Mouse (Mus musculus) liver, embryonic 11.5 days (tissue): Measurements from ENCODE around the gene Esf1. TPM values are rescaled to one million over a fixed set of nuclear protein-coding genes. Genes with fewer than 3 reads are reported as not detected.
"Not testable (repeated sequence)": the region's sequence is repeated elsewhere in the genome, so short reads cannot be mapped to it uniquely, and the experiment has no call there.

Experiments
- ATAC-seq: fragments of 200-750 bp; cut with Nextera tagmentation; replicated peaks from 2 replicates; pipeline ENCODE4 v1.8.0; 2017; ENCODE audit warnings: moderate number of reproducible peaks, mild to moderate bottlenecking, moderate TSS enrichment, moderate library complexity; ENCODE audit not compliant: low FRiP score
- DNase-seq: peaks from one replicate; pipeline ENCODE4 v3.0.0-alpha.2; 2017; ENCODE audit warnings: low spot score
- H3K27ac ChIP-seq: fragments of 300-500 bp; sonication (generic); 2 replicates; pipeline ENCODE4 v1.5.1; 2014; ENCODE audit warnings: mild to moderate bottlenecking, low read depth, low read length, control low read depth
- H3K27me3 ChIP-seq: fragments of 300-500 bp; sonication (generic); replicated peaks from 2 replicates; pipeline ENCODE4 v1.6.1; 2014; ENCODE audit warnings: low read length, mixed read lengths; ENCODE audit not compliant: control insufficient read depth, insufficient read depth
- H3K36me3 ChIP-seq: fragments of 300-500 bp; sonication (generic); 2 replicates; pipeline ENCODE4 v1.6.1; 2014; ENCODE audit warnings: mild to moderate bottlenecking, low read length, moderate library complexity, mixed read lengths; ENCODE audit not compliant: control insufficient read depth, insufficient read depth
- H3K4me1 ChIP-seq: fragments of 300-500 bp; sonication (generic); replicated peaks from 2 replicates; pipeline ENCODE4 v1.6.1; 2014; ENCODE audit warnings: low read length, mixed read lengths; ENCODE audit not compliant: control insufficient read depth, insufficient read depth
- H3K4me2 ChIP-seq: fragments of 300-500 bp; sonication (generic); 2 replicates; pipeline ENCODE4 v1.6.1; 2014; ENCODE audit warnings: mild to moderate bottlenecking, control low read depth, moderate library complexity
- H3K4me3 ChIP-seq: fragments of 300-500 bp; sonication (generic); 2 replicates; pipeline ENCODE4 v1.5.1; 2014; ENCODE audit warnings: low read depth, low read length, control low read depth
- H3K9ac ChIP-seq: fragments of 300-500 bp; sonication (generic); 2 replicates; pipeline ENCODE4 v1.6.1; 2014; ENCODE audit warnings: low read depth, low read length, control low read depth
- H3K9me3 ChIP-seq: fragments of 300-500 bp; sonication (generic); 2 replicates; pipeline ENCODE4 v1.6.1; 2016; ENCODE audit warnings: low read length, inconsistent platforms, mixed read lengths; ENCODE audit not compliant: control insufficient read depth
- WGBS: fragments of 180-500 bp; shearing (Covaris S2); extraction: QIAGEN DNeasy Blood & Tissue Kit; methylation state at CpG from one replicate; pipeline ENCODE4 v1.1.7; 2014; 5-methylcytosine and 5-hydroxymethylcytosine counted together
- polyA plus RNA-seq: library from polyadenylated mRNA; unstranded; fragments of >200 nt; fragmentation: Nextera tagmentation; extraction: Ambion mirVana; gene quantifications from 2 replicates; pipeline ENCODE4 v1.2.1, GENCODE M21; 2014

The Esf1 gene
- polyA plus RNA-seq, 1 experiment from 2014 or later = 32.8 TPM

DNA sequence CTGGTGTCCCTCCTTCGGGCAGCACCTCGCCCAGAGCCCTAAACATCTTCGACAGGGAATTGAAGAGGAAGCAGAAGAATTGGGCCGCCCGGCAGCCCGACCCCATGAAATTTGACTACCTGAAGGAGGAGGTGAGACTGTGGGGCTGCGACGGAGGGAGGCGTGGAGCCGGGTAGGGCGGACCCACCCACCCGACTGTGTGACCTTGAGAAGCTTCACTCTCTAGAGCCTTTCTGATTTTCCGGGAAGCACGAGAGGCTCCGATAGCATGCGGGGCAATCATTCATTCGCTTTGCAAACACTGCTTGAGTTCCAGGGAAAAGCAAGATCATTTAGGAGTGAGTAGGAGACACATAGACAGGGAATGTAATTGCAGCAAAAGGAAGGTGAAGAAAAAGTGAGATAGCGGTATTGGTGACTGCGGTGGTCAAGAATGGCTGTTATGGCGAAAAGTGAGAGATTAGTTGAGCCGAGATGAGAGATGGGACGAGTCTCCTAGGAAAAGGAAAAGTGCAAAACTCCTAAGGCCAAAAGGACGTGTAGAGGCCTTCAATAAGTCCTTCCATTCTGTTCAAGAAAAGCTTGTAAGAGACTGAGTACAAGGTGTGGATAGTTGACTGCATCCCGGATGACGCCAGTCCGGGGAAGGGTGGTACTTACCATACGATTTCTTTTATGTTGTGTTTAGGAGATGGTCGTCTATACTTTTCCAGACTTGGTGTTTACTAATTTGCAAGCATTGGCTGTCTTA is 614 bp upstream of the Esf1 start:
- peak overlapping the region; percentile 92 for H3K9ac ChIP-seq
- peak overlapping the region; percentile 96 for H3K4me3 ChIP-seq
- no peak for DNase-seq
- peak overlapping the region; percentile 82 for H3K27ac ChIP-seq
- H3K27me3 ChIP-seq = no peaks in the 10 kb centered on the region
- H3K9me3 ChIP-seq = no peaks in the 10 kb centered on the region
- H3K36me3 ChIP-seq = peaks cover 4% of the 10 kb centered on the region
- peak; percentile 82 for ATAC-seq
- WGBS = 5% methylated on average over 28 of the region's 28 CpGs
- H3K4me1 ChIP-seq = peaks cover 10% of the 10 kb centered on the region
- H3K4me2 ChIP-seq = peak overlapping the region; percentile 81

GRCm38 (mm10) chr2:140169057-140169456 is 1.3 kb downstream of the Esf1 start:
- H3K4me1 ChIP-seq = peaks cover 14% of the 10 kb centered on the region
- H3K36me3 ChIP-seq = peaks cover 6% of the 10 kb centered on the region
- 59% methylated on average over 1 of the region's 1 CpGs for WGBS
- ATAC-seq = no peak
- H3K4me2 ChIP-seq = peak overlapping the region; percentile 81
- H3K9me3 ChIP-seq = no peaks in the 10 kb centered on the region
- H3K4me3 ChIP-seq = peak overlapping the region; percentile 96
- no peak overlapping the region for H3K9ac ChIP-seq
- no peak overlapping the region for H3K27ac ChIP-seq
- no peaks in the 10 kb centered on the region for H3K27me3 ChIP-seq
- no peak for DNase-seq

GRCm38 (mm10) chr2:140163351-140163854 is 7.0 kb downstream of the Esf1 start:
- H3K27me3 ChIP-seq = no peaks in the 10 kb centered on the region
- no peak overlapping the region for H3K4me3 ChIP-seq
- peak; percentile 99 for ATAC-seq
- H3K36me3 ChIP-seq = peaks cover 8% of the 10 kb centered on the region
- no peaks in the 10 kb centered on the region for H3K9me3 ChIP-seq
- H3K27ac ChIP-seq = peak overlapping the region; percentile 55; the same call in 1 of the 2 replicates
- H3K4me2 ChIP-seq = peak overlapping the region; percentile 31; the same call in 1 of the 2 replicates
- H3K4me1 ChIP-seq = peaks cover 11% of the 10 kb centered on the region
- whole genome bisulfite sequencing = 69% methylated on average over 5 of the region's 5 CpGs
- no peak overlapping the region for H3K9ac ChIP-seq
- DNase-seq = no peak

DNA sequence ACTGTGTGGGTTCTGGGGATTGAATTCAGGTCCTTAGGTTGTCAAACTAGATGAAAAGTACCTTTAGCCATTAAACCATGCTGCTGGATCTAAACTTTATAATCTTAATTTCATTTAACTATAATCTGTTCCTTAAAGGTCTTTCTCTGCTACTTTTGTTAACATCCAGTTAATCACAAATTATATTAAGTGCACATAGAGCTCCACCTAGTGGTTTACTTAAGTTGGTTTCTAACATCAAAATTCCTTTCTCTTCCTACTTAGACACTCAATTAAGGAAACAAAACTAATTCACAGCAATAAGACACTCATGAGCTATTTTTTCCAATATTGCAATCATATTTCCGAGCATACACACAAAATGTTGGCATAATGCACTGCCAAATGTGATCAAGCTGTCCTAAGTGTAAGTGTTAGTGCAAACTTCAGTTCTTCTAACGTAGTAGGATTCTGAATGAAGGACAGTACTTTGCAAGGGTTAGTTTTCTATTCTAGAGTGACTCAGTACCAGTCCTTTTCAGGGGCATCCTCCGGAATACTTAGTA is 11.1 kb downstream of the Esf1 start:
- no peak overlapping the region for H3K27ac ChIP-seq
- H3K9ac ChIP-seq = no peak overlapping the region
- no peak overlapping the region for H3K4me2 ChIP-seq
- no peaks in the 10 kb centered on the region for H3K9me3 ChIP-seq
- peaks cover 9% of the 10 kb centered on the region for H3K4me1 ChIP-seq
- H3K4me3 ChIP-seq = no peak overlapping the region
- no peaks in the 10 kb centered on the region for H3K27me3 ChIP-seq
- WGBS = 84% methylated on average over 3 of the region's 3 CpGs
- H3K36me3 ChIP-seq = peaks cover 13% of the 10 kb centered on the region
- ATAC-seq (no peak), DNase-seq (no peak)

GRCm38 (mm10) chr2:140151743-140152142 is 18.6 kb downstream of the Esf1 start, which contains the start of gene Gm17374:
Gene Gm17374, plus strand, starts transcription at chr2:140152043.
- H3K4me2 ChIP-seq, H3K4me1 ChIP-seq, H3K27ac ChIP-seq, H3K9ac ChIP-seq, ATAC-seq, DNase-seq, H3K27me3 ChIP-seq, H3K4me3 ChIP-seq, H3K9me3 ChIP-seq: not testable (repeated sequence)
- H3K36me3 ChIP-seq = peaks cover 16% of the 10 kb centered on the region
- 78% methylated on average over 4 of the region's 4 CpGs for WGBS

DNA sequence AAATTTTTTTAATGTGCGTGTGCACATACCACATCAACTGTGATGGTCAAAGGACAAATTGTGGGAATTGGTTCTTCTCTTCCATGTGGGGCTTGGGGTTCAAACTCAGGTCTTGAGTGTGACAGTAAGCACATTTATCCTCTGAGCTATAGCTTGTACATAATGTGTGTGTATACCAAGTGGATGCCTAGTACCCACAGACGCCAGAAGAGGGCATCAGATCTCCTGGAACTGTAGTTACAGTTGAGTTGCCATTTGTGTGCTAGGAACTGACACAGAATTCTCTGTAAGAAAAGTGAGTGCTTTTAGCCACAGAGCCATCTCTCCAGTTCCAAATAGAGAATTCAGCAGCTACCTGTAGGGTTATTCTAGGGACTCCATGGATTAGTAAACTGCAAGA is 44.8 kb downstream of the Esf1 start:
- no peaks in the 10 kb centered on the region for H3K9me3 ChIP-seq
- H3K9ac ChIP-seq = no peak overlapping the region
- H3K4me3 ChIP-seq = no peak overlapping the region
- no peaks in the 10 kb centered on the region for H3K27me3 ChIP-seq
- WGBS = 88% methylated on average over 2 of the region's 2 CpGs
- ATAC-seq (no peak), DNase-seq (no peak)
- no peak overlapping the region for H3K27ac ChIP-seq
- no peak overlapping the region for H3K4me2 ChIP-seq
- peaks cover 31% of the 10 kb centered on the region for H3K36me3 ChIP-seq
- H3K4me1 ChIP-seq = no peaks in the 10 kb centered on the region

- Histone ChIP-seq H3K9ac (no peak overlapping the region), H3K36me3 (no peaks in the 10 kb centered on the region), H3K27me3 (no peaks in the 10 kb centered on the region), H3K27ac (no peak overlapping the region), H3K9me3 (no peaks in the 10 kb centered on the region), H3K4me3 (no peak overlapping the region), H3K4me2 (no peak overlapping the region), H3K4me1 (no peaks in the 10 kb centered on the region)
- ATAC-seq = no peak
- DNase-seq = no peak
- 82% methylated on average over 8 of the region's 8 CpGs for WGBS
These were observed 56.5 kb downstream of the Esf1 start for GRCm38 (mm10) chr2:140113851-140114250.

DNA sequence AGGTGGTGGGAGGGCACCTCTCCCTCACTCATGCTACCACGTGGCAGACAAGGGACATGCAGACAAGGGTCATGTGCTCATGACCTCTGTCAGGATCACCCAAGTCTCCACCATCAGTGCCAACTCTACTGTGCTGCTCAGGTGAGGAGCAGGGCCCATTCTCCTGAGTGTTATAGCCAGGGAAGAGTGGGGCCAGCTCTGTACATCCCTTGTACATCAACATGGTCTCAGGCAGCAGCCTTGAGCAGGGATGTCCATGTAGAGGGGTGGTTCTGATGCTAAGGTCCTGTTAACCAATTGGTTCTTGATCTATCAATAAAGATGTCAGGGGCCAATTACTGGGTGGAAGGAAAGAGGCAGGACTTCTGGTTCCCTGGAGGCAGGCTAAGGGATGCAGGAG is 61.4 kb downstream of the Esf1 start:
- no peak overlapping the region for H3K4me2 ChIP-seq

DNA sequence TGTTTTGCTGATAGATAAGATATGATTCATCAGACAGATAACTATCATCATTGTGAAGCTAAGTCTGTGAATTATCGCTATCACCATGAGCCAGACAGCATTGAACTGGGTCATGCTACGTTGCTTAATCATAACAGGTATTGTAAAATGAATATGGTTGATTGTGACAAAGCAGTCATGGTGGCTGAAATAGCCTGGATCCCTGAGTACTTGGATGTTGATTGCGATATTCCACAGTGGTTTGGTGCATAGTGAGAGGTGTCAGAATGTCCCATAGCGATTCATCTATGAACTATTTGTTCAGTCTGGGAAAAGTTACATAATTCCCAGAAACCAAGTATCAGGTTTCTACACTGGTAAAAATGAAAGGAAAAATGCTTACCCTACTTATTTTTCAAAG is 62.7 kb downstream of the Esf1 start:
- Histone ChIP-seq H3K9me3 (no peaks in the 10 kb centered on the region), H3K4me1 (no peaks in the 10 kb centered on the region), H3K4me3 (no peak overlapping the region), H3K27me3 (no peaks in the 10 kb centered on the region), H3K36me3 (no peaks in the 10 kb centered on the region), H3K27ac (no peak overlapping the region), H3K9ac (no peak overlapping the region), H3K4me2 (no peak overlapping the region)
- DNase-seq (no peak), ATAC-seq (no peak)
- 84% methylated on average over 4 of the region's 4 CpGs for WGBS

More for the DNA sequence above, 61.4 kb downstream of the Esf1 start:
- H3K9me3 ChIP-seq = no peaks in the 10 kb centered on the region
- H3K4me3 ChIP-seq = no peak overlapping the region
- 30% methylated on average over 1 of the region's 1 CpGs for WGBS
- DNase-seq (no peak), ATAC-seq (no peak)
- H3K27ac ChIP-seq = no peak overlapping the region
- no peaks in the 10 kb centered on the region for H3K4me1 ChIP-seq
- H3K36me3 ChIP-seq = no peaks in the 10 kb centered on the region
- H3K9ac ChIP-seq = no peak overlapping the region
- H3K27me3 ChIP-seq = no peaks in the 10 kb centered on the region
